Mouse (Mus musculus): ENCODE data around the gene Gm3435. TPM values are rescaled to one million over a fixed set of nuclear protein-coding genes. Genes with fewer than 3 reads are reported as not detected.

Gm3435 gene
- polyA plus RNA-seq, 1 experiment, result 7.6 TPM

GRCm38 (mm10) chr17:15055925-15056324 is 45.9 kb downstream of the Gm3435 start:
- Histone ChIP-seq H3K4me1 (ENCODE audit: control insufficient read depth, insufficient read depth, low read length) (no peaks in the 10 kb centered on the region), H3K4me3 (ENCODE audit: insufficient read depth, low read length) (no peak overlapping the region), H3K27ac (ENCODE audit: insufficient read depth, low read length) (no peak overlapping the region)
- TF ChIP-seq CTCF (IDR thresholded peaks at IDR 0.05; ENCODE audit: extremely low read depth, insufficient read depth, low read length) (no peak), POLR2A (IDR thresholded peaks at IDR 0.05; ENCODE audit: extremely low read depth, insufficient read depth, low read length) (no peak)

- Histone ChIP-seq H3K4me3 (ENCODE audit: insufficient read depth, low read length) (no peak overlapping the region), H3K4me1 (ENCODE audit: control insufficient read depth, insufficient read depth, low read length) (no peaks in the 10 kb centered on the region), H3K27ac (ENCODE audit: insufficient read depth, low read length) (no peak overlapping the region)
- TF ChIP-seq CTCF (IDR thresholded peaks at IDR 0.05; ENCODE audit: extremely low read depth, insufficient read depth, low read length) (no peak), POLR2A (IDR thresholded peaks at IDR 0.05; ENCODE audit: extremely low read depth, insufficient read depth, low read length) (no peak)
Measured at GRCm38 (mm10) chr17:15058161-15058591, 48.2 kb downstream of the Gm3435 start.

GRCm38 (mm10) chr17:15059646-15060045 is 49.7 kb downstream of the Gm3435 start:
- Histone ChIP-seq H3K4me3 (ENCODE audit: insufficient read depth, low read length) (no peak overlapping the region), H3K27ac (ENCODE audit: insufficient read depth, low read length) (no peak overlapping the region), H3K4me1 (ENCODE audit: control insufficient read depth, insufficient read depth, low read length) (no peaks in the 10 kb centered on the region)
- no peak for TF ChIP-seq CTCF (IDR thresholded peaks at IDR 0.05; ENCODE audit: extremely low read depth, insufficient read depth, low read length)
- TF ChIP-seq POLR2A (IDR thresholded peaks at IDR 0.05; ENCODE audit: extremely low read depth, insufficient read depth, low read length), result no peak

- Histone ChIP-seq H3K4me1 (ENCODE audit: control insufficient read depth, insufficient read depth, low read length) (no peaks in the 10 kb centered on the region), H3K27ac (ENCODE audit: insufficient read depth, low read length) (no peak overlapping the region), H3K4me3 (ENCODE audit: insufficient read depth, low read length) (no peak overlapping the region)
- TF ChIP-seq POLR2A (IDR thresholded peaks at IDR 0.05; ENCODE audit: extremely low read depth, insufficient read depth, low read length), result no peak
- TF ChIP-seq CTCF (IDR thresholded peaks at IDR 0.05; ENCODE audit: extremely low read depth, insufficient read depth, low read length), result no peak
Measured at GRCm38 (mm10) chr17:15060356-15060755, 50.4 kb downstream of the Gm3435 start.

GRCm38 (mm10) chr17:15065391-15066024 is 55.5 kb downstream of the Gm3435 start:
- no peak for TF ChIP-seq POLR2A (IDR thresholded peaks at IDR 0.05; ENCODE audit: extremely low read depth, insufficient read depth, low read length)
- TF ChIP-seq CTCF (IDR thresholded peaks at IDR 0.05; ENCODE audit: extremely low read depth, insufficient read depth, low read length), result peak; percentile 88
- Histone ChIP-seq H3K4me3 (ENCODE audit: insufficient read depth, low read length) (peak overlapping the region; percentile 15; the same call in 1 of the 2 replicates), H3K4me1 (ENCODE audit: control insufficient read depth, insufficient read depth, low read length) (peaks cover 3% of the 10 kb centered on the region; the same call in 1 of the 2 replicates), H3K27ac (ENCODE audit: insufficient read depth, low read length) (no peak overlapping the region)

GRCm38 (mm10) chr17:15066066-15066465 is 56.1 kb downstream of the Gm3435 start:
- no peak overlapping the region for H3K27ac ChIP-seq (ENCODE audit: insufficient read depth, low read length)
- peaks cover 3% of the 10 kb centered on the region; the same call in 1 of the 2 replicates for H3K4me1 ChIP-seq (ENCODE audit: control insufficient read depth, insufficient read depth, low read length)
- H3K4me3 ChIP-seq (ENCODE audit: insufficient read depth, low read length), result peak overlapping the region; percentile 15; the same call in 1 of the 2 replicates
- no peak for TF ChIP-seq POLR2A (IDR thresholded peaks at IDR 0.05; ENCODE audit: extremely low read depth, insufficient read depth, low read length)
- no peak for TF ChIP-seq CTCF (IDR thresholded peaks at IDR 0.05; ENCODE audit: extremely low read depth, insufficient read depth, low read length)

GRCm38 (mm10) chr17:15066911-15067310 is 56.9 kb downstream of the Gm3435 start:
- Histone ChIP-seq H3K4me1 (ENCODE audit: control insufficient read depth, insufficient read depth, low read length) (peaks cover 3% of the 10 kb centered on the region; the same call in 1 of the 2 replicates), H3K27ac (ENCODE audit: insufficient read depth, low read length) (no peak overlapping the region), H3K4me3 (ENCODE audit: insufficient read depth, low read length) (no peak overlapping the region)
- TF ChIP-seq CTCF (IDR thresholded peaks at IDR 0.05; ENCODE audit: extremely low read depth, insufficient read depth, low read length) (no peak), POLR2A (IDR thresholded peaks at IDR 0.05; ENCODE audit: extremely low read depth, insufficient read depth, low read length) (no peak)

- H3K4me3 ChIP-seq (ENCODE audit: insufficient read depth, low read length), result no peak overlapping the region
- no peak for TF ChIP-seq POLR2A (IDR thresholded peaks at IDR 0.05; ENCODE audit: extremely low read depth, insufficient read depth, low read length)
- TF ChIP-seq CTCF (IDR thresholded peaks at IDR 0.05; ENCODE audit: extremely low read depth, insufficient read depth, low read length), result no peak
- H3K4me1 ChIP-seq (ENCODE audit: control insufficient read depth, insufficient read depth, low read length), result peaks cover 3% of the 10 kb centered on the region; the same call in 1 of the 2 replicates
- H3K27ac ChIP-seq (ENCODE audit: insufficient read depth, low read length), result no peak overlapping the region
Measured at GRCm38 (mm10) chr17:15068040-15068792, 58.2 kb downstream of the Gm3435 start.

GRCm38 (mm10) chr17:15069124-15069523 is 59.1 kb downstream of the Gm3435 start:
- TF ChIP-seq POLR2A (IDR thresholded peaks at IDR 0.05; ENCODE audit: extremely low read depth, insufficient read depth, low read length) (no peak), CTCF (IDR thresholded peaks at IDR 0.05; ENCODE audit: extremely low read depth, insufficient read depth, low read length) (no peak)
- Histone ChIP-seq H3K4me3 (ENCODE audit: insufficient read depth, low read length) (no peak overlapping the region), H3K27ac (ENCODE audit: insufficient read depth, low read length) (no peak overlapping the region), H3K4me1 (ENCODE audit: control insufficient read depth, insufficient read depth, low read length) (peaks cover 3% of the 10 kb centered on the region; the same call in 1 of the 2 replicates)

Other genes with a start within 250 kb of the Gm3435 start
- gene Wdr27, start 67.0 kb upstream of the Gm3435 start, polyA plus RNA-seq (2012; rRNA removed), result 5.1 and 6.0 TPM in 2 replicates
- gene 1600012H06Rik, start 67.0 kb upstream of the Gm3435 start, polyA plus RNA-seq (2012; rRNA removed), result 16.6 and 17.3 TPM in 2 replicates
- 46.4 and 46.7 TPM in 2 replicates for gene Phf10, start 48.9 kb upstream of the Gm3435 start, polyA plus RNA-seq (2012; rRNA removed)
- gene 9030025P20Rik, start 31.7 kb upstream of the Gm3435 start, polyA plus RNA-seq (2012; rRNA removed), result 16.3 and 16.9 TPM in 2 replicates
- gene Gm3417, start 31.4 kb upstream of the Gm3435 start, polyA plus RNA-seq (2012; rRNA removed), result 0.61 and 0.83 TPM in 2 replicates
- 67.1 and 80.8 TPM in 2 replicates for gene Ermard, start 31.0 kb downstream of the Gm3435 start, polyA plus RNA-seq (2012; rRNA removed)
- gene Tcte3, start 31.3 kb downstream of the Gm3435 start, polyA plus RNA-seq (2012; rRNA removed), result 0.48 TPM in 1 of 2 replicates, not detected in the other
- gene Gm3448, start 31.4 kb downstream of the Gm3435 start, polyA plus RNA-seq (2012; rRNA removed), result 3.7 and 5.0 TPM in 2 replicates